Mouse (Mus musculus) cortical plate, adult 2 months (tissue): ENCODE measurements around the gene Mxd1.

Source experiments
- CTCF ChIP-seq: fragments of 200-500 bp; IDR thresholded peaks from 2 replicates; pipeline ENCODE4 v1.5.1; 2011; ENCODE audit warnings: mild to moderate bottlenecking, control low read depth, low read length; ENCODE audit not compliant: insufficient read depth; ENCODE audit errors: extremely low read depth
- POLR2A ChIP-seq: fragments of 200-500 bp; IDR thresholded peaks from 2 replicates; pipeline ENCODE4 v1.6.1; 2011; ENCODE audit warnings: mild to moderate bottlenecking, low read length, control low read depth; ENCODE audit not compliant: insufficient read depth; ENCODE audit errors: extremely low read depth

DNA sequence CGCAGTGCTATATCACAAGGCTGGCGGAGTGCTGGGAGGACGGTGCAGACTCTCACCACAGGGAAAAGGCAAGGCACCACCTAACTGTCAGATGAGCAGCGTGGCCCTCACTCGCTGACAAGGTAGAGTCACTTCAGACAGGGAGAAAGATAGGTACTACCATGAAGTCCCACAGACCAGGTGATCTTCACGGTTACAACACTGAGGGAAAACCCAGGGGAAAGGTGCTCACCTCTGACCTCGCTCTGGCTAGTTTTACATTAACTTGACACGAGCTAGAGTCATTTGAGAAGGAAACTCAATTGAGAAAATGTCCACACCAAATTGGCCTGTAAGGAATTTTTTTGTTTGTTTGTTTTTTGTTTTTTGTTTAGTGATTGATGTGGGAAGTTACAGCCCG, 33.6 kb upstream of the Mxd1 start:
- no peak for TF ChIP-seq CTCF
- no peak for TF ChIP-seq POLR2A
